Mouse (Mus musculus) liver, postnatal 0 days (tissue): Measurements from ENCODE around the gene Sik1.

Experiments used
- CTCF ChIP-seq: sonication (generic); IDR thresholded peaks from 2 replicates; pipeline ENCODE4 v1.5.1; 2016; ENCODE audit warnings: antibody characterized with exemption, low read depth
- EP300 ChIP-seq: IDR thresholded peaks from 2 replicates; pipeline ENCODE4 v1.6.1; 2016; ENCODE audit warnings: antibody characterized with exemption, low read depth, mild to moderate bottlenecking

DNA sequence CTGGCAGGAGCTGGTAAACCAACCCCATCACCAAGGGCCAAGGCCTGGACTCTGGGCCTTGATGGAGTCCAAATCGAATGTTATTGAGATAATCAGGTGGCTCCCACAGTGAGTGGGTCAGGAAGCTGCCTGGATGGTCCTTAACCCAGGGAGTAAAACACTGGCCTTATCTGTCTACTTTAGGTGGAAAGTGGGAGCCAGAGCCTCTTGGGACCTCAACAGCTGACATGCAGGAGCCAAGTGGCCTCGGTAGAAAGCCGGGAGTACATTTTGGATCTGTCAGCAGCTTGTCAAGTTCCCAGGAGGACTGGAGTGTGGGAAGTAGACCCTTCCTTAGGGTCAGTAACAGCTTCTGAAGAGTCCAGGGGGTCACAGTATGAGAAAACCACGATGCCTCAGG, 59.7 kb downstream of the Sik1 start:
- TF ChIP-seq CTCF, result no peak
- no peak for TF ChIP-seq EP300
